Mouse (Mus musculus): Measurements from ENCODE around the gene Colq. TPM values are rescaled to one million over a fixed set of nuclear protein-coding genes. Genes with fewer than 3 reads are reported as not detected.

Gene Colq
- polyA plus RNA-seq, 1 experiment from 2014 or later = 0.22 TPM

DNA sequence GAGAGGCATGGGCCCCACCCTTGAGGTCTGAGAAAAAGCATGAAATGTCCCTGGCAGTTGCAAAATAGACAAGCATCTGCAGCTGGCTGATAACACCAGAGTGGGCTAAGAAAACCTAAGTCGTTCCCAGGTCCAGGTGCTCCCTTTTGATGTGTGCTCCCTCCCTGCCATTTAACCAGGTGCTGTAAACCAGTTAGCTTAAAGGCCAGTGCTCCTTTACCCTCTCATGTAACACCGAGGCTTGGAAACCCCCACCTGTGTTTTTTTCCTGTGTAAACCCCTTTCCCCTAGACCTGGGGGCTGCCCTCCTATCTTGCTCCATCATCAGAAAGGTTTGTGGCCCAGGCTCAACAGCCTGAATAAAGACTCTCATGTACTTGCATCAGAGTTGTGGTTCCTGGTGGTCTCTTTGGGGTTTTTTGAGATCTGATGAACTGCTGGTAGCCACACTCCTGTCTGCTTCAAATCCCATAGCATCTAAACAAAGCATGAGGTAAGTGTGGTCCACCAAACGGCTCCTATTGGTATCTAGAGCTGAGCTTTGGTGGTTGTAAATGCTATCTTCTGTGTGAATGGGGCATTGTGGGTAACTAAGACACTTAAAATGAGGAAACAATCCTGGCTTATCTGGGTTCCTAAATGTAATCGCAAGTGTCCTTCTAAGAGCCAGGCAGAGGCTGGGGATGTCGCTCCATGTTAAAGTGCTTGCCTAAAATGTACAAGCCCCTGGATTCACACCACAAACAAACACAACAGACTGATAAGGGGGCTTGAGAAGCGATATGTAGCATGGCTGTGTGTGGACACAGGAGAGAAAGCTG lies 20.8 kb downstream of the Colq start:
- no peaks in the 10 kb centered on the region for H3K9me3 ChIP-seq
- WGBS = 84% methylated on average over 6 of the region's 6 CpGs
- no peak overlapping the region for H3K4me3 ChIP-seq
- H3K4me1 ChIP-seq = peaks cover 12% of the 10 kb centered on the region
- no peak overlapping the region for H3K27ac ChIP-seq
- DNase-seq (ENCODE audit: extremely low spot score, low spot score) = no peak
- H3K36me3 ChIP-seq (replicated peaks) = no peaks in the 10 kb centered on the region
- no peaks in the 10 kb centered on the region for H3K27me3 ChIP-seq (ENCODE audit: poor library complexity, severe bottlenecking)

DNA sequence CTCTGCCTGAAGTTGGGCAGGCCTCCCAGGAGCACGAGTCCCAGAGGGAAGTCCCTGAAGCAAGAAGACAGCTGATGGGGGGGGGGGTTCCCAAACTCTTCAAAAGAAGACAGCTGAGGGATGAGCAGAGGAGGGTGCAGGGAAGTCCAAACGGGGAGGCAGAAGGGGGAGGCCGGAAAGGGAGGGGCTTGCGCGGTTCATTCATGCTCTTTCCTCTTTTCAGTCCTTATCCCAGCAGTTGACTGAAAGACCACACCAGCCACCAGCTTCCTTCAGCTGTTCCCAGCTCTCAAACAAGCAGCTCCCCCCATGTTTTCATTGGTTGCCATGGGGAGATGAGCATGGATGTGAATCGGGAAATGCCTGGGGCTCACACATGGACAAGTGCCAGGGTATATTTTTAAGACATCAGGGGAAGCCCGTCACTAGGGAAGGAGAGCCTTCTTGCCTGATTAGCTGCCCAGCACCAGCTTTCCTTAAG lies 22.0 kb downstream of the Colq start:
- peaks cover 23% of the 10 kb centered on the region for H3K4me1 ChIP-seq
- no peak overlapping the region for H3K27ac ChIP-seq
- 84% methylated on average over 7 of the region's 7 CpGs for WGBS
- no peaks in the 10 kb centered on the region for H3K36me3 ChIP-seq (replicated peaks)
- no peaks in the 10 kb centered on the region for H3K27me3 ChIP-seq (ENCODE audit: poor library complexity, severe bottlenecking)
- no peaks in the 10 kb centered on the region for H3K9me3 ChIP-seq
- H3K4me3 ChIP-seq = no peak overlapping the region
- DNase-seq (ENCODE audit: extremely low spot score, low spot score) = no peak

DNA sequence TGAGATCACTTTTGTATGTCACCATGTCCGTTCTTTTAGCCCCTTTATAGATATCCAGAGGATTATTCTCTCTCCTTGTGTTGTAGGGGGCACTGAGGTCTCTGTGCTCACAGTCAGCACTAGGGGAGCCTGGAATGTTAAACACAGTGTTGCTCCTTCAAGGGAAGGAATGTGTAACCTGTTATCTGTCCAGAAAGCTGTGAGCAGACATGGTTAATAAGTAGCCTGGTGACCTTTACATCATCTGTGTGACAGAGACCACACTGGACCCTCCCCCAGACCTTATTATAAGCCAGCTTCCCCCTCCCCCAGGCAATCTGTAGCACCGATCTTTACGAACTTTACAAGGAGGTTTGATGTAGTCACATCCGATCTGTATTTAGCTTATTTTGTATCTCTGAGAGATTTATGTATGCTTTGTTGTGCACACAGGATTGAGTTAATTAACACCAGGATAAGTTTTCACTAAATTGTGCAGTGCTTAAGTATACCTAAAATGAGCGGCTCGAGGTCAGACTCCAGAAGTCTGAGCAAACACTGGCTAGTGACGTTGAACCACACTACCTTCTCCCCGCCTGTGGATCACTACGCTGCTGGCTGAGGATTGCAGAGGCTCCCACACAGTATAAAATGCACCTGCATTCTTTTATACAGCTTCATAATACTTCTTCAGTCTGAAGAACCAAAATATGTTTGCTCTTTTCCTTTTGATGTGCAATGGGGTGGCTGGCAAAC lies 25.5 kb downstream of the Colq start:
- DNase-seq (ENCODE audit: extremely low spot score, low spot score) = no peak
- 73% methylated on average over 9 of the region's 9 CpGs for WGBS
- no peaks in the 10 kb centered on the region for H3K9me3 ChIP-seq
- peaks cover 23% of the 10 kb centered on the region for H3K4me1 ChIP-seq
- peak overlapping the region; percentile 52; the same call in 1 of the 2 replicates for H3K27ac ChIP-seq
- no peak overlapping the region for H3K4me3 ChIP-seq
- H3K36me3 ChIP-seq (replicated peaks) = no peaks in the 10 kb centered on the region
- H3K27me3 ChIP-seq (ENCODE audit: poor library complexity, severe bottlenecking) = no peaks in the 10 kb centered on the region

DNA sequence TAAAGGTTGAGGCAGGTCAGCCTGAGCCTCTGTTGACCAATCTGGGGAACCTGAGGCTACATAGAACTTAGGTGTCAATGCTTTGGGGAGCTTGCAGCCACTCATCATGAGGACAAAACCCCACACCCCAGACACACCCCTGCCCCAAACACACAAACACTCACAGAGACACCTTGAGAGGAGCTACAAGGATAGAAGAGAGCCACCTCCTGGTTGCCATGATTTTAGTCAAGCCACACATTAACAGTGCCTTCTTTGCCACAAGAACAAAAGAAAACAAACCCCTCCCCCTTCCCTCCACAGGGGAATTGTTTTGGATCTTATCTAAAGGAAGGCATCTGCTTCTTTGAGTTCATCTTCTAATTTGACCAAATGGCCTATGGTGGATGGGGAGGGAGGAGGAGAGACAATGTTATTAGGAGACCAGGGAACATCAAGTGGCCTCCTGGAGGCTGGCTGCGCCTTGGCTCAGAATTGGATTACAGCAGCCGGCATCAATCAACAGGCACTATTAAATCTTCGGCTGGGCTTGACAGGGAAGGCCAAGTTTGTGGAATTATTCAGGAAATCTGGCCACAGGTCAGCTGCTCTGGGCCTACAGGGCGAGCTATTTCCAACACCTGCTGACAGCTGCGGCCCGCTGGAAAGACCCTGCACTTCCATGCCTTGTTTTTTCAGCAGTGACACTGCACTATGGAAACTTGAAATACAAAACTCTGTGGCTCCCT lies 26.5 kb downstream of the Colq start:
- Histone ChIP-seq H3K27ac (peak overlapping the region; percentile 52; the same call in 1 of the 2 replicates), H3K27me3 (ENCODE audit: poor library complexity, severe bottlenecking) (no peaks in the 10 kb centered on the region), H3K4me3 (no peak overlapping the region), H3K4me1 (peaks cover 23% of the 10 kb centered on the region), H3K36me3 (replicated peaks) (no peaks in the 10 kb centered on the region), H3K9me3 (no peaks in the 10 kb centered on the region)
- WGBS = 47% methylated on average over 6 of the region's 6 CpGs
- DNase-seq (ENCODE audit: extremely low spot score, low spot score) = peak; percentile 17

DNA sequence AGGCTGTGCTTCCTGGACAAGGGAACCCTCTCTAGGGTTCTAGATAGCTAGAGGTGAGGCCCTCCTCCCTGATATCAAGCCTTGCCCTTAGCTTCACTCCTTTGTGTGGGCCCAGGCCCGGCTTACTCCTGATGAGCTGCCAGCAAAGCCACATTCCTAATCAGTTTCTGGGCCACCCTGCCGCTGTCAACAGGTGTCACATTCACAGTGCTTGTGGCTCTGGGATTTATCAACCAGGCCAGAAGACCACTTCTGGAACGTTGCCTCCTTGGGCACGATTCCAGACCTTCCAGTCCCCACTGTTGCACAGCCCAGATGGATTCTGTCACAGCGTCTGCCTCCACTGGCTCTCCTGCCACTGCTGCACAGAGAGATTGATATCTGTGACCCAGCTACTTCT lies 30.3 kb downstream of the Colq start:
- no peak for DNase-seq (ENCODE audit: extremely low spot score, low spot score)
- WGBS = 76% methylated on average over 5 of the region's 5 CpGs
- H3K4me1 ChIP-seq = peaks cover 20% of the 10 kb centered on the region
- H3K9me3 ChIP-seq = no peaks in the 10 kb centered on the region
- no peaks in the 10 kb centered on the region for H3K36me3 ChIP-seq (replicated peaks)
- no peaks in the 10 kb centered on the region for H3K27me3 ChIP-seq (ENCODE audit: poor library complexity, severe bottlenecking)
- H3K4me3 ChIP-seq = no peak overlapping the region
- no peak overlapping the region for H3K27ac ChIP-seq

DNA sequence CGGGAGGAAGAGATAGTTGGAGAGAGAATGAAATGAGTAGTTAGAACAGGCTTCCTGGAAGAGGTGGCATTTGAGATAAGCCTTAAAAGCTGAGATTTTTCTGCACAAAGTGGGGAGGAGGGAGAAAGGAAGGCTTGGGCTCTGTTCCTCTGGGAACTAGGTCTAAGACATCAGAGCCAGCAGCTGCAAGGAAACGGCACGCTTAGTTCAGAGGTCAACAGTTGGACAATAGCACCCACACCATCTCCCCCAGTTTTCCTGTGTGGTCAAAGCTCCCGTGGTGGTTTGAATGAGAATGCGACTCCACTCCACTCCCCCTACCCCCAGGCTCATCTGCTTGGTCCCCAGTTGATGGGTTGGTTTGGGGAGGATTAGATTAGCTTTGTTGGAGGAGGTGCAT lies 31.9 kb downstream of the Colq start:
- H3K36me3 ChIP-seq (replicated peaks) = no peaks in the 10 kb centered on the region
- H3K27me3 ChIP-seq (ENCODE audit: poor library complexity, severe bottlenecking) = no peaks in the 10 kb centered on the region
- DNase-seq (ENCODE audit: extremely low spot score, low spot score) = no peak
- WGBS = 66% methylated on average over 5 of the region's 5 CpGs
- H3K9me3 ChIP-seq = no peaks in the 10 kb centered on the region
- H3K4me3 ChIP-seq = no peak overlapping the region
- no peak overlapping the region for H3K27ac ChIP-seq
- 0 out of 2 replicates have a peak, but pooled peaks cover 4% of the 10 kb centered on the region for H3K4me1 ChIP-seq

DNA sequence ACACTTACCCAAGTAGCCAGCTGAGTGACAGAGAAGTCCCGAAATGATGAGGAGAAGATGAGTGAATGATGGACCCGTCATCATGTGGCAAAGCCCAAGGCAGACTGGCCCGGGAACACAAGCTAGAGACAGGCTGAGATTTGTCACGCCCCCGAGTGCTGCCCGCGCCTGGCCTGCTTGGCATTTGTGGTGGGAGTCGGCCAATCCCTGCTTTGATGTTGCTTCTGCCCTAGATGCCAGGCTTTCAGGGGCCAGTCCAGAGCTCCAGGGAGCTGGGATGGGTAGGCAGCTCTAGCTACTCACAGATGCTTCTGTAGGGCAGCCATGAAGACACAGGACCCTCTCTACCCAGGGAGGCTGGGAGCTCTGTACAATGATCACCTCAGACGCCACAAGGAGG lies 33.4 kb downstream of the Colq start:
- Histone ChIP-seq H3K4me1 (0 out of 2 replicates have a peak, but pooled peaks cover 4% of the 10 kb centered on the region), H3K27ac (no peak overlapping the region), H3K27me3 (ENCODE audit: poor library complexity, severe bottlenecking) (no peaks in the 10 kb centered on the region), H3K4me3 (no peak overlapping the region), H3K9me3 (no peaks in the 10 kb centered on the region), H3K36me3 (replicated peaks) (no peaks in the 10 kb centered on the region)
- DNase-seq (ENCODE audit: extremely low spot score, low spot score) = no peak
- 89% methylated on average over 9 of the region's 9 CpGs for WGBS

DNA sequence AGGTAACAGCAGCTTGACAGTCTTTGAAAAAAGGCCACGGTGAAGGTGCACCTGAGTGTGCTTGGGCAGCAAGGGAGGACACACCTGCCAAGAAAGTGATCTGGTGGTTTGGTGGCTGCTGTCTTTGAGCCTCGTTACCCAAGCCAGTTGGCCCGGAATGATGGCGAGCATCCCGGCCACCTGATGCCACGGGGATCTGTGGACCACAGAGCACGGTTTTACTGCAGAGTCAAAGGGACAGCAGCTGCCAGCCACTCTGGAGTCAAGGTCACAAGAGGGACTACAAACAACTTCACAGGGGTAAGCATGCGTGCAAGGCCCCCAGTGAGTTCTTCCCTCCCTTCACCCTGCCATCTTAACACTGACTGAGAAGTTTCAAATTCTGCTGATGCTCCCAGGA lies 33.9 kb downstream of the Colq start:
- no peak for DNase-seq (ENCODE audit: extremely low spot score, low spot score)
- 88% methylated on average over 8 of the region's 8 CpGs for whole genome bisulfite sequencing
- Histone ChIP-seq H3K4me1 (0 out of 2 replicates have a peak, but pooled peaks cover 4% of the 10 kb centered on the region), H3K4me3 (no peak overlapping the region), H3K36me3 (replicated peaks) (no peaks in the 10 kb centered on the region), H3K9me3 (no peaks in the 10 kb centered on the region), H3K27ac (no peak overlapping the region), H3K27me3 (ENCODE audit: poor library complexity, severe bottlenecking) (no peaks in the 10 kb centered on the region)

DNA sequence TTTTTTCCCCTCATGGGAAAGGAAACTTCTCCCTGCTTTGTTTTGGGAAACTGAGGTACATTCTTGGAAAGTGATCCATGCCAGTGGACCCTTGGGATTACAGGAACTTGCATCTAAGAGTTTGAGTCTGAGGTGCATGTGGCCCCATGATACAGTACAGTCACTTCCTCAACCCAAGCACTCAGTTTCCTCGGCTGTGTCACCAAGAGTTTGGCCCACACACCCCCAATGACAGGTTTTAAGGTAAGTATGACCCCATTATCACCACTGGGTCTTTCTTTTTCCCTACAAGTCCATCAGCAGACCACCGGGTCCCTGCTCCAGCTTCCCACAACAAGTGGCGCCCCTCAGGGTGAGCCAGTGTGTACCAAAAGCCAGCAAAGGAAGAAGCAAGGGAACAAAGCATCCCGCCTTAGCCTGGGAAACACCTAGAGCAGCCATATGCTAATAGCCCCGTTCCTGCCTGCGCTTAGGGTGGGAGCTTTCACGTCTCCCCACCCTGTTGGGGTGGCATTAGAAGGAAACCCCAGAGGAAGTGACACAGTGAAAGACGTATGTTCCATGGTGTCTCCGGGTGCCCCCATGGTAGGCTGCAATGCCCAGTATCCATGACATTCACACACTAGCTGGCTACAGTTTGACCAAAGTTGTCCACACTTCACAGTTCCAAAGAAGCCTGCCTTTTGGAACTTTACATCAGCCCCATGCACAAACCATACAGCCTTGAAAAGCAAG lies 34.5 kb downstream of the Colq start:
- no peaks in the 10 kb centered on the region for H3K27me3 ChIP-seq (ENCODE audit: poor library complexity, severe bottlenecking)
- H3K9me3 ChIP-seq = no peaks in the 10 kb centered on the region
- 84% methylated on average over 9 of the region's 9 CpGs for WGBS
- no peak overlapping the region for H3K4me3 ChIP-seq
- H3K36me3 ChIP-seq (replicated peaks) = no peaks in the 10 kb centered on the region
- no peak for DNase-seq (ENCODE audit: extremely low spot score, low spot score)
- H3K4me1 ChIP-seq = 0 out of 2 replicates have a peak, but pooled peaks cover 4% of the 10 kb centered on the region
- no peak overlapping the region for H3K27ac ChIP-seq

DNA sequence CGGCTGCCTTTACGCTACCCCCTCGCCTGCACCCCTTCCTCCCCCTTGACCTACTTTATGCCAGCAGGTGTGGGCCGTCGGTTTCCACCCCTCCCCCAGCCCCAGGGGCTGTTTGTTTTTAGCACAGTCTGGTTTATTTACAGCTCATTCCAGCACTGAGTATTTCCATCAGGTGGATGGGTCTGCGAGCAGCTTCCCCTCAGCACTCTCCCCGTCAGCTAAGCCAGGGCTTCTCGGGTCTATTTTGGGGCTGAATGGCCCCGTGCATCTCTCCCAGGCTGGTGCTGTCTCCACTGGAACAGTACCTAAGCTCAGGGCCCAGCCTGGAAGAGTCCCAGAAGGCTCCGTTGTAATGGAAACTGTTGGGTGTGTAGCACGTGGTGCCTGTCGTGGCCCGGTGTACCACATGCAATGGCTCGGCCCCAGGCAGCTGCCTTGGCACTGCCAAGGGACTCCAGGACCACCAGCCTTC lies 35.1 kb downstream of the Colq start:
- Histone ChIP-seq H3K9me3 (no peaks in the 10 kb centered on the region), H3K36me3 (replicated peaks) (no peaks in the 10 kb centered on the region), H3K27ac (no peak overlapping the region), H3K27me3 (ENCODE audit: poor library complexity, severe bottlenecking) (no peaks in the 10 kb centered on the region), H3K4me1 (0 out of 2 replicates have a peak, but pooled peaks cover 4% of the 10 kb centered on the region), H3K4me3 (no peak overlapping the region)
- WGBS = 81% methylated on average over 14 of the region's 14 CpGs
- no peak for DNase-seq (ENCODE audit: extremely low spot score, low spot score)

DNA sequence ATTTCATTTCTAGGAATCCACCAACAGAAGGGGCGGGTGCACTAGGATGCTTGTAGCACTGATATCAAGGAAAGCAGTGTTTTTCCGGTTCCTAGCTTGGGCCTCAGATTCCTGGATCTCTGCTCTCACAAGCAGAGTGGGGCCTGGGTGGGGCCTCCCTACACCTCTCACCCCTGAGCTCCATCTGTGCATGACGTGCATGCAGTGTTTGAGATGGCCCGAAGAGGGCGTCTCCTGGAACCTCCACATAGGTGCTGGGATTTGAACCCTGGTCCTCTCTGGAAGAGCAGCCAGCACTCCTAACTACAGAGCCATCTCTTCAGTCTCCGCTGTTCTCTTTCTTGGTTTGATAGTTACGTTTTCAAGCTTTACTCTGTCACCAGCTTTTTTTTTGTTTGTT lies 36.1 kb downstream of the Colq start:
- H3K4me3 ChIP-seq = no peak overlapping the region
- no peak for DNase-seq (ENCODE audit: extremely low spot score, low spot score)

DNA sequence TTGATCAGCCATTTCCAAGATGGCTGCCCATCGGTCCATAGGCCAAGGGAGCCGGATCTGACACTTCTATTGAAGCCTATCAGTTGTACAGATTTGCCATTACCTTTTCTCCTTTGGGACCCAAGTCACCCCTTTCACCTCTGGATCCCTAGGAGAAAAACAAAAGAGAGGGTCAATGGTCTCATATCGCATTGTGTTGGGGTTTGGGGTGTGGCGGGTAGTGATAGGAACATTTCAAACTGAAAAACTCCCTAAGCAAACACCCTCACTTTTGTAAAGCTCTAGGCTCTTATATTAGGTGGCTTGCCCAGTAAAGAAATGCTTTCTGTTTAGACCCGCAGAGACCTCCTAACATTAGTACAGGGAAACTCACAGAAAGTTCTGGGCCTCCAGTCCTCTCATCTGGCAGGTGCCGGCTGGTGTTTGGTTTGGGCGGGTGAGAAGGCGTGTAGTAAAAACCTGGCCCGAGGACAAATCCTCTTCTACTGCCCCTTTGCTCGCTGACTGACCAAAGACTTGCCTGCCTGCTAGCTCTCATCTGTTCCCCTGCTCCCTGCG lies 47.2 kb downstream of the Colq start:
- no peaks in the 10 kb centered on the region for H3K9me3 ChIP-seq
- H3K27ac ChIP-seq = 0 out of 2 replicates have a peak overlapping the region, but pooled peaks have one; percentile 33
- no peak for DNase-seq (ENCODE audit: extremely low spot score, low spot score)
- H3K36me3 ChIP-seq (replicated peaks) = no peaks in the 10 kb centered on the region
- H3K4me3 ChIP-seq = no peak overlapping the region
- H3K4me1 ChIP-seq = peaks cover 13% of the 10 kb centered on the region
- WGBS = 85% methylated on average over 11 of the region's 11 CpGs
- H3K27me3 ChIP-seq (ENCODE audit: poor library complexity, severe bottlenecking) = no peaks in the 10 kb centered on the region

More for the DNA sequence above, 36.1 kb downstream of the Colq start:
- 90% methylated on average over 7 of the region's 7 CpGs for WGBS
- H3K9me3 ChIP-seq = no peaks in the 10 kb centered on the region
- no peaks in the 10 kb centered on the region for H3K36me3 ChIP-seq (replicated peaks)
- H3K4me1 ChIP-seq = 0 out of 2 replicates have a peak, but pooled peaks cover 4% of the 10 kb centered on the region
- no peak overlapping the region for H3K27ac ChIP-seq
- no peaks in the 10 kb centered on the region for H3K27me3 ChIP-seq (ENCODE audit: poor library complexity, severe bottlenecking)

Measured in forebrain, embryonic 10.5 days (tissue).